Mouse (Mus musculus) E14TG2a.4 (cell line): Measurements from ENCODE around the gene Nup210.

ENCODE experiments used
- CTCF ChIP-seq: conservative IDR thresholded peaks from 2 replicates; pipeline ENCODE4 v1.5.1; 2014; ENCODE audit warnings: low read length
- NANOG ChIP-seq: IDR thresholded peaks from 2 replicates; pipeline ENCODE4 v1.6.1; 2014; ENCODE audit warnings: borderline replicate concordance, low read length, mixed read lengths
- POU5F1 ChIP-seq: IDR thresholded peaks from 2 replicates; pipeline ENCODE4 v1.6.1; 2014; ENCODE audit warnings: low read length, borderline replicate concordance

GRCm38 (mm10) chr6:91080033-91080432 is 36.6 kb downstream of the Nup210 start:
- TF ChIP-seq CTCF (peak; percentile 3; the same call in 1 of the 2 replicates), POU5F1 (no peak), NANOG (no peak)
